Mouse (Mus musculus) lung, postnatal 0 days (tissue): Measurements from ENCODE around the gene Ppp1r21. TPM values are rescaled to one million over a fixed set of nuclear protein-coding genes. Genes with fewer than 3 reads are reported as not detected.
A peak's percentile ranks its signal among the peaks of the same experiment; 100 is the strongest.

Experiments used
- ATAC-seq: fragments of 200-750 bp; cut with Nextera tagmentation; 2 replicates; pipeline ENCODE4 v1.8.0; 2017; ENCODE audit warnings: moderate library complexity
- DNase-seq: peaks from one replicate; pipeline ENCODE4 v3.0.0-alpha.2; 2016; ENCODE audit warnings: low spot score
- H3K27ac ChIP-seq: fragments of 300-500 bp; sonication (generic); 2 replicates; pipeline ENCODE4 v1.5.1; 2014; ENCODE audit warnings: antibody characterized with exemption, mild to moderate bottlenecking, low read length, mixed read lengths
- H3K27me3 ChIP-seq: fragments of 300-500 bp; sonication (generic); replicated peaks from 2 replicates; pipeline ENCODE4 v1.6.1; 2014; ENCODE audit warnings: low read length, mixed read lengths; ENCODE audit not compliant: insufficient read depth
- H3K36me3 ChIP-seq: fragments of 300-500 bp; sonication (generic); 2 replicates; pipeline ENCODE4 v1.6.1; 2014; ENCODE audit warnings: low read length, mixed read lengths; ENCODE audit not compliant: insufficient read depth
- H3K4me1 ChIP-seq: fragments of 300-500 bp; sonication (generic); 2 replicates; pipeline ENCODE4 v1.6.1; 2014; ENCODE audit warnings: antibody characterized with exemption, low read depth, low read length, mixed read lengths; ENCODE audit not compliant: insufficient read depth
- H3K4me2 ChIP-seq: fragments of 300-500 bp; sonication (generic); replicated peaks from 2 replicates; pipeline ENCODE4 v1.6.1; 2014; ENCODE audit warnings: low read depth, mild to moderate bottlenecking, low read length, moderate library complexity, mixed read lengths
- H3K4me3 ChIP-seq: fragments of 300-500 bp; sonication (generic); 2 replicates; pipeline ENCODE4 v1.5.1; 2014; ENCODE audit warnings: low read depth, low read length
- H3K9ac ChIP-seq: fragments of 300-500 bp; sonication (generic); replicated peaks from 2 replicates; pipeline ENCODE4 v1.6.1; 2014; ENCODE audit warnings: low read depth, mild to moderate bottlenecking
- H3K9me3 ChIP-seq: fragments of 300-500 bp; sonication (generic); 2 replicates; pipeline ENCODE4 v1.6.1; 2016; ENCODE audit warnings: low read length, mixed read lengths
- CTCF ChIP-seq: IDR thresholded peaks from 2 replicates; pipeline ENCODE4 v1.5.1; 2016; ENCODE audit warnings: antibody characterized with exemption, mild to moderate bottlenecking
- EP300 ChIP-seq: IDR thresholded peaks from 2 replicates; pipeline ENCODE4 v1.6.1; 2016; ENCODE audit warnings: antibody characterized with exemption, mild to moderate bottlenecking, control low read depth
- WGBS: fragments of 180-500 bp; shearing (Covaris S2); extraction: QIAGEN DNeasy Blood & Tissue Kit; methylation state at CpG from one replicate; pipeline ENCODE4 v1.1.7; 2014; 5-methylcytosine and 5-hydroxymethylcytosine counted together
- polyA plus RNA-seq: library from polyadenylated mRNA; unstranded; fragments of >200 nt; fragmentation: Nextera tagmentation; extraction: Ambion mirVana; gene quantifications from 2 replicates; pipeline ENCODE4 v1.2.1, GENCODE M21; 2015

The Ppp1r21 gene
- polyA plus RNA-seq, 1 experiment from 2014 or later: 18.6 TPM

GRCm38 (mm10) chr17:88587371-88587770 is 57.5 kb downstream of the Ppp1r21 start:
- H3K36me3 ChIP-seq: no peaks in the 10 kb centered on the region; the same call in 1 of the 2 replicates
- H3K4me3 ChIP-seq: no peak overlapping the region
- no peak for TF ChIP-seq EP300
- TF ChIP-seq CTCF: no peak
- H3K9me3 ChIP-seq: no peaks in the 10 kb centered on the region
- no peaks in the 10 kb centered on the region for H3K4me1 ChIP-seq
- no peaks in the 10 kb centered on the region for H3K27me3 ChIP-seq
- WGBS: 82% methylated on average over 15 of the region's 15 CpGs
- H3K9ac ChIP-seq: no peak overlapping the region
- H3K4me2 ChIP-seq: no peak overlapping the region
- H3K27ac ChIP-seq: no peak overlapping the region
- ATAC-seq (no peak), DNase-seq (no peak)

- no peaks in the 10 kb centered on the region for H3K9me3 ChIP-seq
- WGBS: 91% methylated on average over 8 of the region's 8 CpGs
Measured at GRCm38 (mm10) chr17:88588228-88588627, 58.3 kb downstream of the Ppp1r21 start.

GRCm38 (mm10) chr17:88590251-88590650 is 60.3 kb downstream of the Ppp1r21 start:
- no peak overlapping the region for H3K27ac ChIP-seq
- H3K27me3 ChIP-seq: no peaks in the 10 kb centered on the region
- H3K9me3 ChIP-seq: no peaks in the 10 kb centered on the region
- DNase-seq: no peak
- H3K9ac ChIP-seq: no peak overlapping the region
- WGBS: 79% methylated on average over 6 of the region's 6 CpGs
- H3K36me3 ChIP-seq: no peaks in the 10 kb centered on the region
- no peak for ATAC-seq
- TF ChIP-seq EP300: no peak
- TF ChIP-seq CTCF: no peak
- no peaks in the 10 kb centered on the region for H3K4me1 ChIP-seq
- no peak overlapping the region for H3K4me2 ChIP-seq
- H3K4me3 ChIP-seq: no peak overlapping the region

More at GRCm38 (mm10) chr17:88588228-88588627, 58.3 kb downstream of the Ppp1r21 start:
- DNase-seq: no peak
- no peak overlapping the region for H3K9ac ChIP-seq
- no peaks in the 10 kb centered on the region; the same call in 1 of the 2 replicates for H3K36me3 ChIP-seq
- no peak overlapping the region for H3K4me3 ChIP-seq
- no peak for ATAC-seq
- no peaks in the 10 kb centered on the region for H3K4me1 ChIP-seq
- H3K27me3 ChIP-seq: no peaks in the 10 kb centered on the region
- TF ChIP-seq EP300: no peak
- TF ChIP-seq CTCF: no peak
- no peak overlapping the region for H3K4me2 ChIP-seq
- H3K27ac ChIP-seq: no peak overlapping the region

GRCm38 (mm10) chr17:88595071-88595470 is 65.2 kb downstream of the Ppp1r21 start:
- H3K4me2 ChIP-seq: no peak overlapping the region
- H3K4me1 ChIP-seq: peaks cover 7% of the 10 kb centered on the region; the same call in 1 of the 2 replicates
- H3K9ac ChIP-seq: no peak overlapping the region
- ATAC-seq (no peak), DNase-seq (no peak)
- no peak for TF ChIP-seq EP300
- TF ChIP-seq CTCF: no peak
- H3K27ac ChIP-seq: no peak overlapping the region
- H3K9me3 ChIP-seq: no peaks in the 10 kb centered on the region
- no peaks in the 10 kb centered on the region for H3K36me3 ChIP-seq
- no peak overlapping the region for H3K4me3 ChIP-seq
- no peaks in the 10 kb centered on the region for H3K27me3 ChIP-seq
- WGBS: 60% methylated on average over 4 of the region's 4 CpGs

GRCm38 (mm10) chr17:88596068-88596467 is 66.2 kb downstream of the Ppp1r21 start:
- no peak for TF ChIP-seq CTCF
- no peak for TF ChIP-seq EP300
- no peak for DNase-seq
- Histone ChIP-seq H3K27me3 (no peaks in the 10 kb centered on the region), H3K4me1 (peaks cover 11% of the 10 kb centered on the region; the same call in 1 of the 2 replicates), H3K4me3 (no peak overlapping the region), H3K36me3 (no peaks in the 10 kb centered on the region), H3K4me2 (no peak overlapping the region), H3K9me3 (no peaks in the 10 kb centered on the region), H3K9ac (no peak overlapping the region), H3K27ac (no peak overlapping the region)
- no peak for ATAC-seq
- 84% methylated on average over 4 of the region's 4 CpGs for WGBS

GRCm38 (mm10) chr17:88596544-88597221 is 66.8 kb downstream of the Ppp1r21 start:
- Histone ChIP-seq H3K4me1 (peaks cover 11% of the 10 kb centered on the region; the same call in 1 of the 2 replicates), H3K27ac (peak overlapping the region; percentile 90), H3K9me3 (no peaks in the 10 kb centered on the region), H3K4me2 (peak overlapping the region; percentile 81), H3K4me3 (peak overlapping the region; percentile 69), H3K36me3 (no peaks in the 10 kb centered on the region), H3K27me3 (no peaks in the 10 kb centered on the region), H3K9ac (no peak overlapping the region)
- WGBS: 30% methylated on average over 16 of the region's 16 CpGs
- ATAC-seq: no peak
- DNase-seq: peak; percentile 93
- TF ChIP-seq CTCF: peak; percentile 92
- no peak for TF ChIP-seq EP300
